20 mouse cellular contexts compared by ENCODE assay signal in genomic region chr2:165210948-165211347, GRCm38 (mm10). TPM values are rescaled to one million over a fixed set of nuclear protein-coding genes. Genes with fewer than 3 reads are reported as not detected.
DNase-seq lines count a peak whose midpoint lies in the region; ATAC-seq and TF ChIP-seq lines count a peak whose summit lies in the region.
"Had no signal": no experiment of that assay in that cellular context is flagged by ENCODE, and none has a peak within 500 bp of the region (broad histone marks: within the 10 kb centered on the region; RNA-seq: fewer than 3 reads in every experiment).

No protein-coding gene starts in this region.

- H3K4me1 ChIP-seq in kidney, embryonic 15.5 days: peaks cover 35% of the 10 kb centered on the region
- H3K4me1 ChIP-seq in kidney, embryonic 14.5 days (ENCODE audit: control insufficient read depth, insufficient read depth, low read length): peaks cover 18% of the 10 kb centered on the region
- peaks cover 12% of the 10 kb centered on the region for H3K4me1 ChIP-seq in forebrain, postnatal 0 days (ENCODE audit: insufficient read depth)
- peaks cover 39% of the 10 kb centered on the region for H3K4me1 ChIP-seq in limb, embryonic 12.5 days (replicated peaks)
- H3K4me1 ChIP-seq in neural tube, embryonic 13.5 days (replicated peaks): peaks cover 55% of the 10 kb centered on the region
- H3K4me1 ChIP-seq: liver, embryonic 13.5 days had no signal

- H3K27ac ChIP-seq in kidney, embryonic 15.5 days: no peak overlapping the region
- no peak overlapping the region for H3K27ac ChIP-seq in kidney, embryonic 14.5 days (ENCODE audit: low read depth, low read length)
- H3K27ac ChIP-seq in forebrain, postnatal 0 days (ENCODE audit: low read depth, low read length): no peak overlapping the region
- H3K27ac ChIP-seq in limb, embryonic 12.5 days: no peak overlapping the region
- no peak overlapping the region for H3K27ac ChIP-seq in neural tube, embryonic 13.5 days (replicated peaks)
- H3K27ac ChIP-seq: heart, embryonic 13.5 days; liver, embryonic 13.5 days had no signal

- under 1% methylated on average over 15 of the region's 15 CpGs for WGBS in kidney, embryonic 15.5 days
- 2% methylated on average over 15 of the region's 15 CpGs for WGBS in kidney, embryonic 14.5 days
- 5% methylated on average over 15 of the region's 15 CpGs for WGBS in forebrain, postnatal 0 days
- under 1% methylated on average over 15 of the region's 15 CpGs for WGBS in limb, embryonic 12.5 days
- WGBS in neural tube, embryonic 13.5 days: 1% methylated on average over 15 of the region's 15 CpGs

- no peak for TF ChIP-seq CTCF in forebrain, postnatal 0 days (IDR thresholded peaks at IDR 0.05; ENCODE audit: low read depth)

- H3K4me3 ChIP-seq in kidney, embryonic 15.5 days (replicated peaks): no peak overlapping the region
- H3K4me3 ChIP-seq in kidney, embryonic 14.5 days (ENCODE audit: low read length): no peak overlapping the region
- no peak overlapping the region for H3K4me3 ChIP-seq in forebrain, postnatal 0 days (ENCODE audit: low read depth, low read length)
- no peak overlapping the region for H3K4me3 ChIP-seq in limb, embryonic 12.5 days (replicated peaks)
- no peak overlapping the region for H3K4me3 ChIP-seq in neural tube, embryonic 13.5 days
- H3K4me3 ChIP-seq: heart, embryonic 13.5 days; liver, embryonic 13.5 days; myocyte had no signal

- no peaks in the 10 kb centered on the region for H3K36me3 ChIP-seq in kidney, embryonic 15.5 days
- no peaks in the 10 kb centered on the region for H3K36me3 ChIP-seq in kidney, embryonic 14.5 days (ENCODE audit: control insufficient read depth, insufficient read depth, low read length)
- no peaks in the 10 kb centered on the region for H3K36me3 ChIP-seq in forebrain, postnatal 0 days (ENCODE audit: insufficient read depth)
- no peaks in the 10 kb centered on the region for H3K36me3 ChIP-seq in limb, embryonic 12.5 days
- no peaks in the 10 kb centered on the region for H3K36me3 ChIP-seq in neural tube, embryonic 13.5 days
- H3K36me3 ChIP-seq: heart, embryonic 13.5 days; liver, embryonic 13.5 days had no signal

- peaks cover 96% of the 10 kb centered on the region for H3K27me3 ChIP-seq in kidney, embryonic 15.5 days
- peaks cover 73% of the 10 kb centered on the region for H3K27me3 ChIP-seq in kidney, embryonic 14.5 days (ENCODE audit: control insufficient read depth, insufficient read depth, low read length)
- peaks cover 13% of the 10 kb centered on the region for H3K27me3 ChIP-seq in forebrain, postnatal 0 days (ENCODE audit: insufficient read depth, low read length)
- H3K27me3 ChIP-seq in limb, embryonic 12.5 days: peaks cover 95% of the 10 kb centered on the region
- peaks cover 83% of the 10 kb centered on the region for H3K27me3 ChIP-seq in neural tube, embryonic 13.5 days

- no peak for ATAC-seq in kidney, embryonic 15.5 days (replicated peaks; ENCODE audit: low FRiP score)
- ATAC-seq in kidney, embryonic 14.5 days (ENCODE audit: low FRiP score, low TSS enrichment): no peak
- no peak for ATAC-seq in forebrain, postnatal 0 days
- no peak for ATAC-seq in limb, embryonic 12.5 days (ENCODE audit: insufficient number of reproducible peaks, insufficient read depth, low FRiP score, low TSS enrichment, low read depth)
- ATAC-seq in neural tube, embryonic 13.5 days (ENCODE audit: low read depth): no peak
- no peak for ATAC-seq in erythroblast, adult 5-6 weeks (replicated peaks; ENCODE audit: low FRiP score, poor library complexity, severe bottlenecking)
- no peak for ATAC-seq in monocyte, adult 5-6 weeks (replicated peaks; ENCODE audit: insufficient number of reproducible peaks, low FRiP score, low TSS enrichment, poor library complexity, severe bottlenecking)
- ATAC-seq: inflammation-experienced regulatory T-cells, adult 6 months had no signal

- no peak overlapping the region for H3K9ac ChIP-seq in kidney, embryonic 15.5 days
- H3K9ac ChIP-seq in kidney, embryonic 14.5 days (ENCODE audit: low read depth, low read length): no peak overlapping the region
- H3K9ac ChIP-seq in forebrain, postnatal 0 days: no peak overlapping the region
- no peak overlapping the region for H3K9ac ChIP-seq in limb, embryonic 12.5 days (replicated peaks)
- H3K9ac ChIP-seq in neural tube, embryonic 13.5 days: 0 out of 2 replicates have a peak overlapping the region, but pooled peaks have one; percentile 32
- H3K9ac ChIP-seq: heart, embryonic 13.5 days; liver, embryonic 13.5 days had no signal

- peak overlapping the region; percentile 22; the same call in 1 of the 2 replicates for H3K4me2 ChIP-seq in kidney, embryonic 15.5 days
- no peak overlapping the region; the same call in 1 of the 2 replicates for H3K4me2 ChIP-seq in kidney, embryonic 14.5 days (replicated peaks; ENCODE audit: low read depth, low read length)
- peak overlapping the region; percentile 26; the same call in 1 of the 2 replicates for H3K4me2 ChIP-seq in forebrain, postnatal 0 days (ENCODE audit: low read depth)
- peak overlapping the region; percentile 26 for H3K4me2 ChIP-seq in limb, embryonic 12.5 days
- peak overlapping the region; percentile 35 for H3K4me2 ChIP-seq in neural tube, embryonic 13.5 days
- H3K4me2 ChIP-seq: heart, embryonic 13.5 days; liver, embryonic 13.5 days had no signal

- no peak for DNase-seq in forebrain, postnatal 0 days
- no peak for DNase-seq in B cell, adult 2 months
- DNase-seq: adrenal gland, postnatal 36 days; cerebellum, adult 11-12 months; gastrocnemius, postnatal 36 days; kidney, postnatal 36 days; liver, embryonic 13.5 days; lung, postnatal 36 days; right cerebral cortex, adult 18-20 months; thymus, postnatal 25 days had no signal

- no peaks in the 10 kb centered on the region for H3K9me3 ChIP-seq in kidney, embryonic 15.5 days (replicated peaks)
- H3K9me3 ChIP-seq in kidney, embryonic 14.5 days (ENCODE audit: control insufficient read depth, low read length): no peaks in the 10 kb centered on the region
- no peaks in the 10 kb centered on the region for H3K9me3 ChIP-seq in forebrain, postnatal 0 days (ENCODE audit: low read length)
- no peaks in the 10 kb centered on the region for H3K9me3 ChIP-seq in limb, embryonic 12.5 days
- no peaks in the 10 kb centered on the region for H3K9me3 ChIP-seq in neural tube, embryonic 13.5 days
- H3K9me3 ChIP-seq: heart, embryonic 13.5 days; liver, embryonic 13.5 days had no signal

RNA-seq across cellular contexts. Expression of gene Cdh22, which starts 23.7 kb away (rescaled TPM):
- 0.78 and 1.1 TPM in 2 replicates for polyA plus RNA-seq in kidney, embryonic 15.5 days (2015; fragmentation: Nextera tagmentation; extraction: Ambion mirVana)
- polyA plus RNA-seq in kidney, embryonic 14.5 days (2014; fragmentation: Nextera tagmentation; extraction: Ambion mirVana): 0.74 and 1.2 TPM in 2 replicates
- total RNA-seq in forebrain, postnatal 0 days (2014; rRNA removed): 11.5 and 24.6 TPM in 2 replicates
- polyA plus RNA-seq in forebrain, postnatal 0 days (2015; fragmentation: Nextera tagmentation; extraction: Ambion mirVana): 7.1 and 10.4 TPM in 2 replicates
- polyA plus RNA-seq in limb, embryonic 12.5 days (2016; fragmentation: Nextera tagmentation; extraction: Ambion mirVana): 0.90 and 1.9 TPM in 2 replicates
- polyA plus RNA-seq in neural tube, embryonic 13.5 days (2015; fragmentation: Nextera tagmentation; extraction: Ambion mirVana): 11.1 and 11.4 TPM in 2 replicates
- total RNA-seq in erythroblast, adult 5-6 weeks (2015; ENCODE audit: low replicate concordance): not detected in 2 replicates
- total RNA-seq in erythroblast, adult 5-6 weeks (2017; ENCODE audit: low replicate concordance): not detected in 2 replicates
- total RNA-seq in monocyte, adult 5-6 weeks (2017): 0.57 to 8.1 TPM (median 2.1 TPM) in 3 replicates
- total RNA-seq: MEL had no signal
- polyA plus RNA-seq: inflammation-experienced regulatory T-cells, adult 6 months; liver, embryonic 13.5 days had no signal
